Mouse (Mus musculus): ENCODE results near the gene Plxna1. TPM values are rescaled to one million over a fixed set of nuclear protein-coding genes. Genes with fewer than 3 reads are reported as not detected.

Plxna1 gene
- polyA plus RNA-seq, 1 experiment from 2014 or later: 13.4 TPM

GRCm38 (mm10) chr6:89328634-89329033, 33.8 kb downstream of the Plxna1 start:
- peaks cover 83% of the 10 kb centered on the region for H3K36me3 ChIP-seq
- H3K9me3 ChIP-seq (replicated peaks): no peaks in the 10 kb centered on the region
- H3K4me1 ChIP-seq (replicated peaks): peaks cover 6% of the 10 kb centered on the region; the same call in 1 of the 2 replicates
- no peak overlapping the region for H3K4me2 ChIP-seq
- ATAC-seq (ENCODE audit: insufficient number of reproducible peaks, low FRiP score): no peak
- H3K27ac ChIP-seq (ENCODE audit: poor library complexity, severe bottlenecking): no peak overlapping the region
- no peaks in the 10 kb centered on the region for H3K27me3 ChIP-seq (replicated peaks)
- no peak overlapping the region for H3K9ac ChIP-seq
- WGBS: 87% methylated on average over 4 of the region's 4 CpGs
- H3K4me3 ChIP-seq: no peak overlapping the region

- H3K4me1 ChIP-seq (replicated peaks): peaks cover 6% of the 10 kb centered on the region; the same call in 1 of the 2 replicates
- no peak overlapping the region for H3K9ac ChIP-seq
- ATAC-seq (ENCODE audit: insufficient number of reproducible peaks, low FRiP score): no peak
- peaks cover 83% of the 10 kb centered on the region for H3K36me3 ChIP-seq
- H3K4me3 ChIP-seq: no peak overlapping the region
- H3K9me3 ChIP-seq (replicated peaks): no peaks in the 10 kb centered on the region
- H3K4me2 ChIP-seq: no peak overlapping the region
- 77% methylated on average over 15 of the region's 15 CpGs for WGBS
- H3K27ac ChIP-seq (ENCODE audit: poor library complexity, severe bottlenecking): no peak overlapping the region
- no peaks in the 10 kb centered on the region for H3K27me3 ChIP-seq (replicated peaks)
Observed at GRCm38 (mm10) chr6:89327746-89328491, 34.5 kb downstream of the Plxna1 start.

GRCm38 (mm10) chr6:89324842-89325241, 37.6 kb downstream of the Plxna1 start:
- Histone ChIP-seq H3K4me1 (replicated peaks) (peaks cover 6% of the 10 kb centered on the region; the same call in 1 of the 2 replicates), H3K4me2 (no peak overlapping the region), H3K9me3 (replicated peaks) (no peaks in the 10 kb centered on the region), H3K4me3 (no peak overlapping the region), H3K27ac (ENCODE audit: poor library complexity, severe bottlenecking) (no peak overlapping the region), H3K36me3 (peaks cover 83% of the 10 kb centered on the region), H3K27me3 (replicated peaks) (no peaks in the 10 kb centered on the region), H3K9ac (no peak overlapping the region)
- no peak for ATAC-seq (ENCODE audit: insufficient number of reproducible peaks, low FRiP score)
- WGBS: 81% methylated on average over 4 of the region's 4 CpGs

GRCm38 (mm10) chr6:89315263-89315662, 47.2 kb downstream of the Plxna1 start:
- Histone ChIP-seq H3K36me3 (peaks cover 36% of the 10 kb centered on the region), H3K9me3 (replicated peaks) (no peaks in the 10 kb centered on the region), H3K27me3 (replicated peaks) (no peaks in the 10 kb centered on the region), H3K4me2 (no peak overlapping the region), H3K27ac (ENCODE audit: poor library complexity, severe bottlenecking) (no peak overlapping the region), H3K4me1 (replicated peaks) (no peaks in the 10 kb centered on the region; the same call in 1 of the 2 replicates), H3K9ac (no peak overlapping the region), H3K4me3 (no peak overlapping the region)
- WGBS: 50% methylated on average over 4 of the region's 4 CpGs
- ATAC-seq (ENCODE audit: insufficient number of reproducible peaks, low FRiP score): no peak

- H3K36me3 ChIP-seq: peaks cover under 1% of the 10 kb centered on the region; the same call in 1 of the 2 replicates
- H3K4me3 ChIP-seq: no peak overlapping the region
- H3K9ac ChIP-seq: no peak overlapping the region
- no peaks in the 10 kb centered on the region; the same call in 1 of the 2 replicates for H3K9me3 ChIP-seq (replicated peaks)
- H3K27ac ChIP-seq (ENCODE audit: poor library complexity, severe bottlenecking): no peak overlapping the region
- no peak overlapping the region for H3K4me2 ChIP-seq
- H3K4me1 ChIP-seq (replicated peaks): peaks cover 6% of the 10 kb centered on the region; the same call in 1 of the 2 replicates
- no peaks in the 10 kb centered on the region for H3K27me3 ChIP-seq (replicated peaks)
- ATAC-seq (ENCODE audit: insufficient number of reproducible peaks, low FRiP score): no peak
- whole genome bisulfite sequencing: 68% methylated on average over 2 of the region's 2 CpGs
Observed at GRCm38 (mm10) chr6:89311518-89311917, 50.9 kb downstream of the Plxna1 start.

- H3K4me1 ChIP-seq (replicated peaks): peaks cover 6% of the 10 kb centered on the region; the same call in 1 of the 2 replicates
- 41% methylated on average over 9 of the region's 9 CpGs for WGBS
- no peaks in the 10 kb centered on the region for H3K27me3 ChIP-seq (replicated peaks)
- no peak overlapping the region for H3K27ac ChIP-seq (ENCODE audit: poor library complexity, severe bottlenecking)
- no peak for ATAC-seq (ENCODE audit: insufficient number of reproducible peaks, low FRiP score)
- H3K4me2 ChIP-seq: no peak overlapping the region
- no peak overlapping the region for H3K4me3 ChIP-seq
- H3K9me3 ChIP-seq (replicated peaks): peaks cover 6% of the 10 kb centered on the region; the same call in 1 of the 2 replicates
- no peak overlapping the region for H3K9ac ChIP-seq
- H3K36me3 ChIP-seq: no peaks in the 10 kb centered on the region
Observed at GRCm38 (mm10) chr6:89310236-89310635, 52.2 kb downstream of the Plxna1 start.

- Histone ChIP-seq H3K4me2 (no peak overlapping the region), H3K4me3 (no peak overlapping the region), H3K27me3 (replicated peaks) (no peaks in the 10 kb centered on the region), H3K9me3 (replicated peaks) (peaks cover 6% of the 10 kb centered on the region; the same call in 1 of the 2 replicates), H3K4me1 (replicated peaks) (peaks cover 6% of the 10 kb centered on the region; the same call in 1 of the 2 replicates), H3K36me3 (no peaks in the 10 kb centered on the region), H3K9ac (no peak overlapping the region), H3K27ac (ENCODE audit: poor library complexity, severe bottlenecking) (no peak overlapping the region)
- 71% methylated on average over 6 of the region's 6 CpGs for WGBS
- ATAC-seq (ENCODE audit: insufficient number of reproducible peaks, low FRiP score): no peak
Observed at GRCm38 (mm10) chr6:89308213-89308973, 54.0 kb downstream of the Plxna1 start.

- no peak overlapping the region for H3K4me3 ChIP-seq
- no peaks in the 10 kb centered on the region for H3K27me3 ChIP-seq (replicated peaks)
- no peaks in the 10 kb centered on the region for H3K36me3 ChIP-seq
- H3K4me1 ChIP-seq (replicated peaks): 0 out of 2 replicates have a peak, but pooled peaks cover 6% of the 10 kb centered on the region
- no peak overlapping the region for H3K27ac ChIP-seq (ENCODE audit: poor library complexity, severe bottlenecking)
- no peak for ATAC-seq (ENCODE audit: insufficient number of reproducible peaks, low FRiP score)
- 66% methylated on average over 3 of the region's 3 CpGs for WGBS
- H3K9ac ChIP-seq: no peak overlapping the region
- no peak overlapping the region for H3K4me2 ChIP-seq
- H3K9me3 ChIP-seq (replicated peaks): peaks cover 6% of the 10 kb centered on the region; the same call in 1 of the 2 replicates
Observed at GRCm38 (mm10) chr6:89304375-89305058, 57.9 kb downstream of the Plxna1 start.

- no peak overlapping the region for H3K27ac ChIP-seq (ENCODE audit: poor library complexity, severe bottlenecking)
- H3K4me2 ChIP-seq: no peak overlapping the region
- no peaks in the 10 kb centered on the region for H3K9me3 ChIP-seq (replicated peaks)
- no peaks in the 10 kb centered on the region for H3K36me3 ChIP-seq
- H3K4me3 ChIP-seq: no peak overlapping the region
- WGBS: 67% methylated on average over 9 of the region's 9 CpGs
- no peak for ATAC-seq (ENCODE audit: insufficient number of reproducible peaks, low FRiP score)
- H3K27me3 ChIP-seq (replicated peaks): no peaks in the 10 kb centered on the region
- H3K4me1 ChIP-seq (replicated peaks): no peaks in the 10 kb centered on the region
- no peak overlapping the region for H3K9ac ChIP-seq
Observed at GRCm38 (mm10) chr6:89299818-89300217, 62.6 kb downstream of the Plxna1 start.

GRCm38 (mm10) chr6:89296909-89297695, 65.3 kb downstream of the Plxna1 start:
- H3K27me3 ChIP-seq (replicated peaks): 0 out of 2 replicates have a peak, but pooled peaks cover 2% of the 10 kb centered on the region
- no peaks in the 10 kb centered on the region for H3K9me3 ChIP-seq (replicated peaks)
- H3K27ac ChIP-seq (ENCODE audit: poor library complexity, severe bottlenecking): no peak overlapping the region
- H3K4me1 ChIP-seq (replicated peaks): no peaks in the 10 kb centered on the region
- no peak overlapping the region for H3K9ac ChIP-seq
- H3K36me3 ChIP-seq: no peaks in the 10 kb centered on the region
- no peak overlapping the region for H3K4me2 ChIP-seq
- H3K4me3 ChIP-seq: no peak overlapping the region
- 64% methylated on average over 15 of the region's 15 CpGs for WGBS
- ATAC-seq (ENCODE audit: insufficient number of reproducible peaks, low FRiP score): no peak
